Mouse (Mus musculus): ENCODE measurements at regions not wholly inside any gene's neighbourhood (a gene's known extent, or its start where the extent isn't known, plus 50 kb on each side); places are given as distances from the start of the nearest gene placed in this dataset.

DNA sequence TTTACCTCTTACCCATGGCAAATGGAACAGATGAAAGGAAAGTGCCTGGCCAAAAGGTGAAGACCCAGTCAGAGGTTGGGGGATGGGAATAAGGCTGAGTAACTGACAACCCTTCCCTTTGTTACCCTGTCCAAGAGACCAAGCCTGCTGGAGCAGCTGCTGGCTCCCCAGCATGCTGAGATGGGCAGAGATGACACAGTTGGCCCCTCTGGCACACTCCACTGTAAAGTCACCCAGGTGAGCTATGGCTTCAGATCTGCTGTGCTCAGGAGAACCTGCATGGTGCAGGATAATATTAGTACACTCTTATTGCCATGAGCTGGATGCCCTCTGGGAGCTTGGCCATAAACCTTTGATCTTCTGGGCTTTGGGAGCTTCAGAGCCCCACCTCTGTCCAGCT, 100.3 kb downstream of the Cbln1 start:
- no peaks in the 10 kb centered on the region for H3K36me3 ChIP-seq (ENCODE audit: control insufficient read depth in 1 of 2, insufficient read depth in 2 of 2, low read length in 2 of 2)
- no peak overlapping the region for H3K9ac ChIP-seq (ENCODE audit: control insufficient read depth, low read depth, low read length, poor library complexity, severe bottlenecking)
- no peak for TF ChIP-seq SMC3 (IDR thresholded peaks at IDR 0.05; ENCODE audit: low read depth, low read length)
- TF ChIP-seq ELF1 (IDR thresholded peaks at IDR 0.05; ENCODE audit: low read depth, low read length) = no peak
- no peak for TF ChIP-seq BHLHE40 (IDR thresholded peaks at IDR 0.05; ENCODE audit: borderline replicate concordance, low read depth, low read length)
- TF ChIP-seq CHD2 (IDR thresholded peaks at IDR 0.05; ENCODE audit: low read length) = no peak
- no peak for TF ChIP-seq NRF1 (IDR thresholded peaks at IDR 0.05; ENCODE audit: insufficient read depth, low read depth, low read length, poor library complexity, severe bottlenecking)
- no peak for TF ChIP-seq POLR2AphosphoS5 (IDR thresholded peaks at IDR 0.05; ENCODE audit: borderline replicate concordance, low read depth, low read length)
- no peak for TF ChIP-seq RCOR1 (IDR thresholded peaks at IDR 0.05; ENCODE audit: low read depth, low read length)
- no peak for TF ChIP-seq MAZ (IDR thresholded peaks at IDR 0.05; ENCODE audit: low read depth, low read length)
- H3K4me3 ChIP-seq (ENCODE audit: control insufficient read depth in 1 of 2, insufficient read depth in 1 of 2, low read depth in 2 of 2, low read length in 2 of 2) = no peak overlapping the region
- H3K9me3 ChIP-seq (replicated peaks; ENCODE audit: insufficient read depth, low read length) = no peaks in the 10 kb centered on the region
- H3K27ac ChIP-seq (ENCODE audit: control insufficient read depth, low read depth, low read length) = no peak overlapping the region
- H3K27me3 ChIP-seq (ENCODE audit: control insufficient read depth in 1 of 2, insufficient read depth in 2 of 2, low read length in 2 of 2) = no peaks in the 10 kb centered on the region
- no peaks in the 10 kb centered on the region for H3K4me1 ChIP-seq (ENCODE audit: control insufficient read depth in 1 of 2, insufficient read depth in 2 of 2, low read length in 2 of 2)
- H3K79me2 ChIP-seq (ENCODE audit: control insufficient read depth, insufficient read depth, low read length, poor library complexity) = no peaks in the 10 kb centered on the region
- no peak for DNase-seq (ENCODE audit: low read depth, low spot score)

- Histone ChIP-seq H3K9ac (ENCODE audit: control insufficient read depth, low read depth, low read length, poor library complexity, severe bottlenecking) (no peak overlapping the region), H3K27ac (ENCODE audit: control insufficient read depth, low read depth, low read length) (no peak overlapping the region), H3K4me3 (ENCODE audit: control insufficient read depth in 1 of 2, insufficient read depth in 1 of 2, low read depth in 2 of 2, low read length in 2 of 2) (no peak overlapping the region), H3K36me3 (ENCODE audit: control insufficient read depth in 1 of 2, insufficient read depth in 2 of 2, low read length in 2 of 2) (no peaks in the 10 kb centered on the region), H3K27me3 (ENCODE audit: control insufficient read depth in 1 of 2, insufficient read depth in 2 of 2, low read length in 2 of 2) (no peaks in the 10 kb centered on the region), H3K4me1 (ENCODE audit: control insufficient read depth in 1 of 2, insufficient read depth in 2 of 2, low read length in 2 of 2) (no peaks in the 10 kb centered on the region), H3K9me3 (replicated peaks; ENCODE audit: insufficient read depth, low read length) (no peaks in the 10 kb centered on the region), H3K79me2 (ENCODE audit: control insufficient read depth, insufficient read depth, low read length, poor library complexity) (no peaks in the 10 kb centered on the region)
- DNase-seq (ENCODE audit: low read depth, low spot score) = no peak
- no peak for TF ChIP-seq CTCF (IDR thresholded peaks at IDR 0.05 in 2 of 3, conservative IDR thresholded peaks at IDR 0.05 in 1 of 3; ENCODE audit: control insufficient read depth in 1 of 3, insufficient read depth in 1 of 3, low read depth in 2 of 3, low read length in 3 of 3, poor library complexity in 1 of 3, severe bottlenecking in 1 of 3)
These were observed 102.2 kb downstream of the Cbln1 start for GRCm38 (mm10) chr8:87370194-87370593.

DNA sequence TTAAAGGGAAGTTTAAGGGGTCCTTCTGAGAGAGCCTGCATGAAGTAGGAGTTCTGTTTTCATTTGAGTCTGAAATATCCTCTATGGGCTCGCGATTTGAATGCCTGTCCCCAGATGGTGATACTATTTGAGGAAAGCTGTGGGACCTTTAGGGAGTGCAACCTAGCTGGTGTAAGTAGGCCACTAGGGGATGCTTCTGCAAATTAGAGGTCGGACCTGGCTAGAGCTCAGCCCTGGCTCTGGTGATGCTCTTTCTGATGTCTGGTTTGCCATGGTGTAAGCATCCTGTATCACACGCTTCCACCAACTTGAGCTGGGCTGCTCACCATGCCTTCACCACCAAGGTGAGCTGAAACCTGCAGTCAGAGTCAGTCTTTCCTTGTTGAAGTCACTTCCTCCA, 121.9 kb downstream of the Cbln1 start:
- H3K4me1 ChIP-seq (ENCODE audit: control insufficient read depth in 1 of 2, insufficient read depth in 2 of 2, low read length in 2 of 2) = no peaks in the 10 kb centered on the region
- no peak overlapping the region for H3K4me3 ChIP-seq (ENCODE audit: control insufficient read depth in 1 of 2, insufficient read depth in 1 of 2, low read depth in 2 of 2, low read length in 2 of 2)
- H3K9ac ChIP-seq (ENCODE audit: control insufficient read depth, low read depth, low read length, poor library complexity, severe bottlenecking) = no peak overlapping the region
- no peak for DNase-seq (ENCODE audit: low read depth, low spot score)
- H3K27ac ChIP-seq (ENCODE audit: control insufficient read depth, low read depth, low read length) = no peak overlapping the region
- no peaks in the 10 kb centered on the region for H3K79me2 ChIP-seq (ENCODE audit: control insufficient read depth, insufficient read depth, low read length, poor library complexity)
- H3K36me3 ChIP-seq (ENCODE audit: control insufficient read depth in 1 of 2, insufficient read depth in 2 of 2, low read length in 2 of 2) = no peaks in the 10 kb centered on the region
- no peak for TF ChIP-seq GATA1 (IDR thresholded peaks at IDR 0.05; ENCODE audit: low read depth, low read length)
- no peak for TF ChIP-seq HCFC1 (IDR thresholded peaks at IDR 0.05; ENCODE audit: low read depth, low read length)
- TF ChIP-seq SMC3 (IDR thresholded peaks at IDR 0.05; ENCODE audit: low read depth, low read length) = no peak
- TF ChIP-seq GABPA (IDR thresholded peaks at IDR 0.05; ENCODE audit: low read depth, low read length) = no peak
- no peak for TF ChIP-seq UBTF (IDR thresholded peaks at IDR 0.05; ENCODE audit: borderline replicate concordance, insufficient read depth, low read depth, low read length)
- no peak for TF ChIP-seq CTCF (IDR thresholded peaks at IDR 0.05 in 2 of 3, conservative IDR thresholded peaks at IDR 0.05 in 1 of 3; ENCODE audit: control insufficient read depth in 1 of 3, insufficient read depth in 1 of 3, low read depth in 2 of 3, low read length in 3 of 3, poor library complexity in 1 of 3, severe bottlenecking in 1 of 3)
- TF ChIP-seq TAL1 (IDR thresholded peaks at IDR 0.05; ENCODE audit: low read length) = no peak
- no peak for TF ChIP-seq POLR2AphosphoS2 (IDR thresholded peaks at IDR 0.05; ENCODE audit: low read length)
- no peak for TF ChIP-seq BHLHE40 (IDR thresholded peaks at IDR 0.05; ENCODE audit: borderline replicate concordance, low read depth, low read length)
- TF ChIP-seq MEF2A (IDR thresholded peaks at IDR 0.05; ENCODE audit: extremely low read depth, insufficient replicate concordance, low read depth, low read length, poor library complexity, severe bottlenecking) = no peak
- no peak for TF ChIP-seq MXI1 (IDR thresholded peaks at IDR 0.05; ENCODE audit: low read depth, low read length)
- no peak for TF ChIP-seq CHD1 (IDR thresholded peaks at IDR 0.05; ENCODE audit: low read depth, low read length)
- TF ChIP-seq CHD2 (IDR thresholded peaks at IDR 0.05; ENCODE audit: low read length) = no peak
- TF ChIP-seq USF2 (IDR thresholded peaks at IDR 0.05; ENCODE audit: borderline replicate concordance in 1 of 2, insufficient read depth in 1 of 2, low read depth in 1 of 2, low read length in 2 of 2) = no peak
- TF ChIP-seq NRF1 (IDR thresholded peaks at IDR 0.05; ENCODE audit: insufficient read depth, low read depth, low read length, poor library complexity, severe bottlenecking) = no peak
- TF ChIP-seq TBP (IDR thresholded peaks at IDR 0.05; ENCODE audit: low read depth, low read length) = no peak
- TF ChIP-seq KAT2A (conservative IDR thresholded peaks at IDR 0.05; ENCODE audit: low read depth, low read length) = no peak
- no peak for TF ChIP-seq E2F4 (IDR thresholded peaks at IDR 0.05; ENCODE audit: borderline replicate concordance, low read depth, low read length)
- TF ChIP-seq SIN3A (IDR thresholded peaks at IDR 0.05; ENCODE audit: low read length) = no peak
- no peak for TF ChIP-seq MYB (IDR thresholded peaks at IDR 0.05; ENCODE audit: low read depth, low read length)
- no peaks in the 10 kb centered on the region for H3K9me3 ChIP-seq (replicated peaks; ENCODE audit: insufficient read depth, low read length)
- no peaks in the 10 kb centered on the region for H3K27me3 ChIP-seq (ENCODE audit: control insufficient read depth in 1 of 2, insufficient read depth in 2 of 2, low read length in 2 of 2)
